Mouse (Mus musculus) CH12.LX (cell line): ENCODE results near the gene Anapc5. TPM values are rescaled to one million over a fixed set of nuclear protein-coding genes. Genes with fewer than 3 reads are reported as not detected.

Experiments used
- DNase-seq: peaks from one replicate; pipeline ENCODE4 v3.0.0-alpha.2; 2013; ENCODE audit errors: extremely low read depth
- H3K27ac ChIP-seq: 2 replicates; pipeline ENCODE4 v1.5.1; 2012; ENCODE audit warnings: low read depth, mild to moderate bottlenecking, control low read depth, moderate library complexity; ENCODE audit not compliant: insufficient read depth
- H3K27me3 ChIP-seq: replicated peaks from 2 replicates; pipeline ENCODE3; 2012; ENCODE audit warnings: inconsistent platforms
- H3K36me3 ChIP-seq, 2 experiments: replicated peaks in 1 of 2; 2 replicates each; pipeline versions ENCODE3 to v1.6.1; 2012; ENCODE audit warnings: inconsistent platforms in 1 of 2, low read length in 1 of 2, mild to moderate bottlenecking in 1 of 2, mixed read lengths in 1 of 2, moderate library complexity in 1 of 2; ENCODE audit not compliant: control insufficient read depth in 1 of 2, insufficient read depth in 1 of 2
- H3K4me1 ChIP-seq, 2 experiments: 2 replicates each; pipeline ENCODE4 v1.6.1; 2012; ENCODE audit warnings: inconsistent platforms in 1 of 2, moderate library complexity in 1 of 2; ENCODE audit not compliant: insufficient read depth in 2 of 2, control insufficient read depth in 1 of 2
- H3K4me2 ChIP-seq: 2 replicates; pipeline ENCODE4 v1.6.1; 2012; ENCODE audit warnings: low read depth, mild to moderate bottlenecking, control low read depth; ENCODE audit not compliant: poor library complexity, insufficient read depth, severe bottlenecking
- H3K4me3 ChIP-seq, 3 experiments: fragments of 150-350 bp in 1 of 3; sonication (generic) in 1 of 3; replicated peaks in 1 of 3; 2 replicates each; pipeline versions ENCODE3 to v1.5.1; 2011 to 2012; ENCODE audit warnings: low read depth in 2 of 3, low read length in 2 of 3, mild to moderate bottlenecking in 2 of 3, moderate library complexity in 2 of 3, control low read depth in 1 of 3, improper control_type of control experiment in 1 of 3, inconsistent platforms in 1 of 3, mixed read lengths in 1 of 3; ENCODE audit not compliant: poor library complexity in 1 of 3
- H3K79me2 ChIP-seq: replicated peaks from 2 replicates; pipeline ENCODE4 v1.6.1; 2012; ENCODE audit warnings: mild to moderate bottlenecking, moderate library complexity; ENCODE audit not compliant: control insufficient read depth, poor library complexity, insufficient read depth, severe bottlenecking; ENCODE audit errors: extremely low read depth
- H3K9ac ChIP-seq: 2 replicates; pipeline ENCODE4 v1.6.1; 2012; ENCODE audit warnings: low read depth, mild to moderate bottlenecking, control low read depth, moderate library complexity; ENCODE audit not compliant: insufficient read depth
- H3K9me3 ChIP-seq: replicated peaks from 2 replicates; pipeline ENCODE3; 2012; ENCODE audit warnings: low read length, inconsistent platforms, mixed read lengths
- BHLHE40 ChIP-seq: IDR thresholded peaks from 2 replicates; pipeline ENCODE4 v1.6.1; 2011; ENCODE audit warnings: mild to moderate bottlenecking, low read depth, low read length, improper control_type of control experiment
- CHD2 ChIP-seq: IDR thresholded peaks from 2 replicates; pipeline ENCODE4 v1.6.1; 2011; ENCODE audit warnings: low read length, improper control_type of control experiment
- EP300 ChIP-seq: IDR thresholded peaks from 2 replicates; pipeline ENCODE4 v1.6.1; 2011; ENCODE audit warnings: low read length, improper control_type of control experiment
- ETS1 ChIP-seq: conservative IDR thresholded peaks from 2 replicates; pipeline ENCODE4 v1.6.1; 2012; ENCODE audit warnings: low read depth, mild to moderate bottlenecking, inconsistent platforms, low read length, improper control_type of control experiment, moderate library complexity
- GABPA ChIP-seq: IDR thresholded peaks from 2 replicates; pipeline ENCODE4 v1.6.1; 2012; ENCODE audit warnings: low read depth, low read length, improper control_type of control experiment, inconsistent platforms; ENCODE audit not compliant: insufficient replicate concordance
- HCFC1 ChIP-seq: IDR thresholded peaks from 2 replicates; pipeline ENCODE4 v1.6.1; 2012; ENCODE audit warnings: low read depth, mild to moderate bottlenecking, inconsistent platforms, low read length, improper control_type of control experiment
- IRF4 ChIP-seq: IDR thresholded peaks from 2 replicates; pipeline ENCODE4 v1.6.1; 2014; ENCODE audit warnings: low read depth, mild to moderate bottlenecking, inconsistent platforms, low read length, improper control_type of control experiment
- JUN ChIP-seq: IDR thresholded peaks from 2 replicates; pipeline ENCODE4 v1.6.1; 2011; ENCODE audit warnings: low read depth, mild to moderate bottlenecking, low read length, improper control_type of control experiment, moderate library complexity; ENCODE audit not compliant: insufficient read depth
- JUND ChIP-seq: conservative IDR thresholded peaks from 2 replicates; pipeline ENCODE4 v1.6.1; 2011; ENCODE audit warnings: low read depth, low read length, improper control_type of control experiment
- MAFK ChIP-seq: IDR thresholded peaks from 2 replicates; pipeline ENCODE4 v1.6.1; 2011; ENCODE audit warnings: low read length, improper control_type of control experiment; ENCODE audit not compliant: insufficient replicate concordance
- MAX ChIP-seq: IDR thresholded peaks from 2 replicates; pipeline ENCODE4 v1.6.1; 2011; ENCODE audit warnings: low read length, improper control_type of control experiment
- MAZ ChIP-seq: IDR thresholded peaks from 2 replicates; pipeline ENCODE4 v1.6.1; 2012; ENCODE audit warnings: low read depth, mild to moderate bottlenecking, inconsistent platforms, low read length, improper control_type of control experiment, moderate library complexity
- MXI1 ChIP-seq: IDR thresholded peaks from 2 replicates; pipeline ENCODE4 v1.6.1; 2011; ENCODE audit warnings: mild to moderate bottlenecking, low read depth, low read length, improper control_type of control experiment
- MYC ChIP-seq: IDR thresholded peaks from 2 replicates; pipeline ENCODE4 v1.6.1; 2011; ENCODE audit warnings: low read depth, mild to moderate bottlenecking, improper control_type of control experiment, low read length
- NELFE ChIP-seq: IDR thresholded peaks from 2 replicates; pipeline ENCODE4 v1.6.1; 2011; ENCODE audit warnings: low read depth, low read length, improper control_type of control experiment
- NRF1 ChIP-seq: IDR thresholded peaks from 2 replicates; pipeline ENCODE4 v1.6.1; 2014; ENCODE audit warnings: low read depth, mild to moderate bottlenecking, inconsistent platforms, low read length, improper control_type of control experiment, moderate library complexity
- POLR2A ChIP-seq: IDR thresholded peaks from 2 replicates; pipeline ENCODE4 v1.6.1; 2011; ENCODE audit warnings: low read depth, mild to moderate bottlenecking, improper control_type of control experiment, low read length
- RAD21 ChIP-seq: IDR thresholded peaks from 2 replicates; pipeline ENCODE4 v1.6.1; 2011; ENCODE audit warnings: low read depth, mild to moderate bottlenecking, low read length, improper control_type of control experiment, moderate library complexity
- RCOR1 ChIP-seq: conservative IDR thresholded peaks from 2 replicates; pipeline ENCODE4 v1.6.1; 2012; ENCODE audit warnings: low read depth, mild to moderate bottlenecking, inconsistent platforms, low read length, improper control_type of control experiment
- SMC3 ChIP-seq: IDR thresholded peaks from 2 replicates; pipeline ENCODE4 v1.6.1; 2011; ENCODE audit warnings: low read depth, low read length, improper control_type of control experiment
- TBP ChIP-seq: conservative IDR thresholded peaks from 2 replicates; pipeline ENCODE4 v1.6.1; 2011; ENCODE audit warnings: low read depth, low read length, improper control_type of control experiment
- TCF12 ChIP-seq: IDR thresholded peaks from 2 replicates; pipeline ENCODE4 v1.6.1; 2014; ENCODE audit warnings: low read depth, mild to moderate bottlenecking, inconsistent platforms, low read length, improper control_type of control experiment
- UBTF ChIP-seq: IDR thresholded peaks from 2 replicates; pipeline ENCODE4 v1.6.1; 2012; ENCODE audit warnings: low read depth, mild to moderate bottlenecking, inconsistent platforms, low read length, improper control_type of control experiment, moderate library complexity
- USF1 ChIP-seq: IDR thresholded peaks from 2 replicates; pipeline ENCODE4 v1.6.1; 2014; ENCODE audit warnings: low read depth, mild to moderate bottlenecking, inconsistent platforms, low read length, improper control_type of control experiment
- ZMIZ1 ChIP-seq: IDR thresholded peaks from 2 replicates; pipeline ENCODE4 v1.6.1; 2012; ENCODE audit warnings: low read depth, mild to moderate bottlenecking, inconsistent platforms, low read length, improper control_type of control experiment
- ZNF384 ChIP-seq: IDR thresholded peaks from 2 replicates; pipeline ENCODE4 v1.6.1; 2012; ENCODE audit warnings: low read depth, low read length, improper control_type of control experiment, inconsistent platforms
- dilution Hi-C: fragments of 300-500 bp; cut with MboI; formaldehyde crosslinking; loops from 2 replicates; pipeline ENCODE4 v1.14.3; 2020; ENCODE audit warnings: low sequenced_read_pairs; ENCODE audit not compliant: extremely low pct_unique_long_range_greater_than_20kb, extremely low pct_ligation_motif_present
- in situ Hi-C: fragments of 300-500 bp; cut with MboI; formaldehyde crosslinking; loops from 3 replicates; pipeline ENCODE4 v1.14.3; 2019; ENCODE audit warnings: low sequenced_read_pairs, low pct_ligation_motif_present, low pct_unique_long_range_greater_than_20kb, mixed read lengths
- polyA plus RNA-seq: library from polyadenylated mRNA; unstranded; fragments of >175 nt; gene quantifications from 2 replicates; pipeline ENCODE4 v1.2.1, GENCODE M21; 2012; ENCODE audit warnings: low read depth; ENCODE audit not compliant: insufficient read length
- total RNA-seq, 2 experiments: library from RNA; depleted of rRNA; stranded (reverse); fragments of 300-350 nt in 1 of 2; fragments of >200 nt in 1 of 2; gene quantifications; 2 replicates each; pipeline ENCODE4 v1.2.3; 2012 to 2014

Gene Anapc5
- total and polyA plus RNA-seq, 3 experiments = 247 to 280 (median 252) TPM

DNA sequence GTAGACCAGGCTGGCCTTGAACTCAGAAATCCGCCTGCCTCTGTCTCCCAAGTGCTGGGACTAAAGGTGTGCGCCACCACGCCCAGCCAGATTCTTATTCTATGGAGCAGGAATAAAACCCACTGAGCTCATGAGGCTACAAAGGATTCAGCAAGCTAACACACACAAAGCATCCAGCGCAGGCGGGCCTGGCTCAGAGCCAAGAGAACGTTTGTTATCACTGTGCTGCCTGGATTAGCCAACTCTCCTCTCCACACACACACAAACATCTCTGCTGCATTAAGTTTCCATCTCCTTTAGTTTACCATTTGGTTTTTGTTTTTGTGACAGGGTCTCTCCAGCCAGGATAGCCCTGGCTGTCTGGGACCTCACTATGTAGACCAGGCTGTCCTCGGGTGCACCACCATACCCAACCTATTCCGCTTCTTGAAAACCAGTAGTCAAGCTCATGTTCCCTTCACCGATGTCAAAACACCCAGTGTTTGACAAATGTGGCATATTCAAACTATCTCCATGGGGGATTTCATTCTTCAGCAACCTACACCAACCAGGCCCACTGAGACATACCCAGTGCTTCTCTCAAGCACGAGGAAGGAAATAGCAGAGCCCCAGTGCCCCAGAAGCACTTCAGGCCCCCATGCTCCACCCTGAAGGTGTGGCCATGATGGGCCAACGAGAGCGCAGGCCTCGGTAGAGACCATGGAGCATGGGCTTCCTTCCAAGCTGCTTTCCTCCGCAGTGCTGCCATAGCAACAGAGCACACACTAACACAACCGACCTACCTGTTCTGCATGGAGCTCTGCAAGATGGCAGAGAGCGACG, 22.4 kb downstream of the Anapc5 start:
- in situ Hi-C loops = no loop called here
- peak; percentile 53 for DNase-seq
- H3K36me3 ChIP-seq = peaks cover 77 to 86% of the 10 kb centered on the region in 2 experiments

DNA sequence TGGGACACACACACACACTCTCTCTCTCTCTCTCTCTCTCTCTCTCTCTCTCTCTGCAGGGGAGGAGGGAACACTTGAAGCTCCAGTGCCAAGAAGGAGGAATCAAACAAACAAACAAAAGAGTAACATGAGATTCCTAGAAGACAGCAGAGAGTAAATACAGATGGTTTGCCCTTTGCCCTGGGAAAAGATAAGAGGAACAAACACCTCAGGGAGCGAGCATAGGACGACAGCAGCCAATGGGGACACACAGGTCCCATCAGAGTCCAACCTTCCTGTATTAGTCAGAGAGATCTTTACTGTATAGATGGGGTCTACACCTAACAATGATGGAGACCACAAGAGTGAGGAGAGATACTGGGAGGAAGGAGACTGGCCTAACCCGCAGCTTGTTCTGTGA, 23.3 kb downstream of the Anapc5 start:
- no peak for DNase-seq
- H3K4me1 ChIP-seq = peaks cover 0 to 54% of the 10 kb centered on the region in 2 experiments; a peak in 2 of 4 replicates
- H3K79me2 ChIP-seq = 0 out of 2 replicates have a peak, but pooled peaks cover 5% of the 10 kb centered on the region
- no peak overlapping the region for H3K9ac ChIP-seq
- no peak overlapping the region for H3K4me2 ChIP-seq
- H3K9me3 ChIP-seq = no peaks in the 10 kb centered on the region
- dilution Hi-C loops = no loop called here
- TF ChIP-seq EP300 (no peak), ZNF384 (no peak), JUND (no peak), MAFK (no peak), TBP (no peak), GABPA (no peak), USF1 (no peak), JUN (no peak), NELFE (no peak), RAD21 (no peak), TCF12 (no peak), MAZ (no peak), POLR2A (no peak), ZMIZ1 (no peak), RCOR1 (no peak)
- in situ Hi-C loops = no loop called here
- peaks cover 79 to 89% of the 10 kb centered on the region in 2 experiments for H3K36me3 ChIP-seq
- no peak overlapping the region for H3K4me3 ChIP-seq
- H3K27ac ChIP-seq = no peak overlapping the region
- H3K27me3 ChIP-seq = no peaks in the 10 kb centered on the region

More for the DNA sequence above, 22.4 kb downstream of the Anapc5 start:
- TF ChIP-seq HCFC1 = no peak
- TF ChIP-seq MAX = no peak
- no peak for TF ChIP-seq IRF4
- no peak for TF ChIP-seq MXI1
- no peak for TF ChIP-seq TCF12
- no peak for TF ChIP-seq EP300
- TF ChIP-seq JUN = no peak
- TF ChIP-seq BHLHE40 = no peak
- no peak for TF ChIP-seq USF1
- TF ChIP-seq JUND = no peak
- no peak for TF ChIP-seq RAD21
- TF ChIP-seq NRF1 = no peak
- TF ChIP-seq CHD2 = no peak
- TF ChIP-seq UBTF = no peak
- no peak for TF ChIP-seq ETS1
- no peak for TF ChIP-seq MAZ
- TF ChIP-seq MYC = no peak
- TF ChIP-seq GABPA = no peak
- TF ChIP-seq SMC3 = no peak
- H3K79me2 ChIP-seq = 0 out of 2 replicates have a peak, but pooled peaks cover 9% of the 10 kb centered on the region
- no peaks in the 10 kb centered on the region for H3K27me3 ChIP-seq
- dilution Hi-C loops = no loop called here
- no peak overlapping the region for H3K9ac ChIP-seq
- H3K4me3 ChIP-seq = no peak overlapping the region
- H3K4me1 ChIP-seq = peaks cover 0 to 63% of the 10 kb centered on the region in 2 experiments; a peak in 3 of 4 replicates
- no peak overlapping the region for H3K4me2 ChIP-seq
- H3K9me3 ChIP-seq = no peaks in the 10 kb centered on the region
- no peak overlapping the region for H3K27ac ChIP-seq
